Mouse (Mus musculus) left cerebral cortex, adult 2 months (tissue): Measurements from ENCODE around the gene Srcin1. TPM values are rescaled to one million over a fixed set of nuclear protein-coding genes. Genes with fewer than 3 reads are reported as not detected.

ENCODE experiments used
- DNase-seq, 2 experiments: peaks; one replicate each; pipeline ENCODE4 v3.0.0; 2021 to 2022; ENCODE audit warnings: low spot score in 2 of 2, mixed read lengths in 1 of 2; ENCODE audit errors: extremely low spot score in 1 of 2
- H3K27ac ChIP-seq: fragments of 200-600 bp; 2 replicates; pipeline ENCODE4 v1.8.1; 2022
- H3K4me3 ChIP-seq: fragments of 200-600 bp; 2 replicates; pipeline ENCODE4 v1.8.1; 2022
- CTCF ChIP-seq: fragments of 200-600 bp; IDR thresholded peaks from 2 replicates; pipeline ENCODE4 v1.8.1; 2022; ENCODE audit warnings: antibody characterized with exemption, mild to moderate bottlenecking, moderate library complexity
- intact Hi-C: fragments of 180-260 bp; cut with DNase I; formaldehyde crosslinking; loops from one replicate; pipeline ENCODE4 v1.15.1; 2025
- total RNA-seq, 2 experiments: library from RNA; stranded (reverse); gene quantifications; 2 replicates each; pipeline ENCODE4 v1.2.3; 2021

The Srcin1 gene
- total RNA-seq, 2 experiments from 2014 or later = 308 to 318 TPM

DNA sequence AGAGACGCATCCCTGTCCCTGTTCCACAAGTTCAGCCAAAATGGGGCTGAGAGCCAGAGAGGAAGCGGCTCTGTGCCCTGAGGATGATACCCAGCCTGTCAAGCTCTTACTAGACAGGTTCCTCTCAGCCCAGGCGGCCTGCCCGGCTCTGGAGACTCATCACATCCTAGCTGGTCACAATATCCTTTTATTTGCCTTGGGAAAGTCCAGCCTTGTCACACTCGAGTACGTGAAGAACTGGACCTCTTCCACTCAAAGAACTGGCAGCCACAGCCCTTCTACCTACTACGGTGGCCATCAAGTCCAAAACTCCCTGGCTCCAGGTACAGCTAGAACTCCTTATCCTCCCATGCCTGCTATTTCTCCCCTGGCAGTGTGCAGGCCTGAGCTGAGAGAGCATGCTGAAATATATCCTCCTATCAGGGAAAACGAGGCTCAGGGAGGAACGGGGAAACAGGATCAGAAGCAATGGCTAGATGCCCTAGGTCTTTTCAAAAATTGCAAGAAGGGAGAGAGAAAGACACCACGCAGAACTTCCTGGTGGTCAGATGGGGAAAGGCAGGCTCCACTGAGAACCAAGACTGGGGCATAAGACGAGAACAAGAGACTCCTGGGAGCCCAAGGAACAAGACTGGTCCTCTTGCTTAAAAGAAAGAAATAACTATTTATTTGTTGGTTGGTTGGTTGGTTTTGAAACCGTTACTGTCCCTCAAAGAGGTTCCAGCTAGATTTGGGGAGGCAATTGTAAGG lies 27.9 kb downstream of the Srcin1 start:
- TF ChIP-seq CTCF = peak; percentile 25
- peak overlapping the region; percentile 57; the same call in 1 of the 2 replicates for H3K4me3 ChIP-seq
- DNase-seq = no peak
- peak overlapping the region; percentile 89; the same call in 1 of the 2 replicates for H3K27ac ChIP-seq
- intact Hi-C loops = no loop called here

DNA sequence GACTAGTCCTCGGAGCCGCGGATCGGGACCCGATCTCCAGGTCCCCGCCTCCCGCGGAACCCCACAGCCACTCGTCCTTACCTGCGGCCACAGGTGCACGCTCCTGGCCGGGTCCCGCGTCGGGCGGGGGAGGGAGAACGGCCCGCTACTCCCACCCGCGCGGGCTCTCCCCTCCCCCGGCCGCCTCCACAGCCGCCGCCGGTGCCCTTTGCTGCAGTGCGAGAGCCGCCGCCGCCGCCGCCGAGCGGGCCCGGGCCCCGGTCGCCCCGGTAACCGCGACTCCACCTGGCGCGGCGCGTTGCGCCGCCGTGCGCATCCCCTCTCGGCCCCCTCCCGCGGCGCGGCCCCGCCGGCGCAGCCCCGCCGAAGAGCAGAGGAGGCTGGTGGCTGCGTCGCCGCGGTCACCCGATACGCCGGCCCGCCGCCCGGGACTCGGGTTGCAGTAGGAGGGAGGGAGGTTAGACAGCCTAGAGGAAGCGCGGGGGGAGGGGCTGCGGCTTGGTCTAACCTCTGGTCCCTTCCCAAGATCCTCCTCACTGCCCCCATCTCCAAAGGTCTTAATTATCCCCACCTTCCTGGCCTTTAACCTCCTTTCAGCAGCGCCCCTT lies 29.1 kb downstream of the Srcin1 start:
- peak in 1 of 2 experiments; percentile 63 for DNase-seq
- Histone ChIP-seq H3K4me3 (peak overlapping the region; percentile 57), H3K27ac (peak overlapping the region; percentile 89)
- no peak for TF ChIP-seq CTCF
- intact Hi-C loops = no loop called here

DNA sequence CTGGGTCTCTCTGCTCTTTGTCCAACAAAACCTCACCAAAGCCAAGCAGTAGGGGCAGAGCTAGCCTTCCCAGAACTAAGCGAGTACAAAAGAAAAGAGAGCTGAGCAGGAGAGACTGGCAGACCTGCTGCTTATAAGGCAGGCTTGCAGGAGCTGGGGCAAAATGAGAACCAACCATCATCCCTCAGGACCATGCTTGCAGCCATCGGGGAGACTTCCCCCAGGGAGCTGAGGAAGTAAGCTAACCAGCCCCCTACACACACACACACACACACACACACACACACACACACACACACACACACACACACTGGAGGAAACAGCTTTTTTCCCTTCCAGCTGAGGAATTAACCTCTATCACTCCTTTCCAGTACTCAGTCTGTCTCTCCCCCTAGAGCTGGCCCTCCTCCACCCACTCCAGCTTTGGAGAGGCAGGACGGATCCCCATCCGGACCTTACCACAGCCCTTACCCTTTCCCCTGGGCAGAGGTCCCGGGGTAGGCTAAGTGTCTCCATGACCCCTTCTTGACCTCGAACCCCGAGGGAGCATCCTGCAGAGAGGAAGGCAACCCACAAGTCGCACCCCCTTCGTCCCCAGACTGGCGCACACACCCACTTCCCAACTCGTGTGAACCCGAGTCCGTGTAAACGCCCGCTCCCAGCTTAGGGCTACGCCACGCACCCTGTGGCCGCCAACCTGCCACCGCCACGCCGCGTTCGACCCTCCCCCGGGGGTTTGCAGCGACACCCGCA lies 30.0 kb downstream of the Srcin1 start:
- intact Hi-C loops = no loop called here
- no peak for TF ChIP-seq CTCF
- H3K27ac ChIP-seq = peak overlapping the region; percentile 89

DNA sequence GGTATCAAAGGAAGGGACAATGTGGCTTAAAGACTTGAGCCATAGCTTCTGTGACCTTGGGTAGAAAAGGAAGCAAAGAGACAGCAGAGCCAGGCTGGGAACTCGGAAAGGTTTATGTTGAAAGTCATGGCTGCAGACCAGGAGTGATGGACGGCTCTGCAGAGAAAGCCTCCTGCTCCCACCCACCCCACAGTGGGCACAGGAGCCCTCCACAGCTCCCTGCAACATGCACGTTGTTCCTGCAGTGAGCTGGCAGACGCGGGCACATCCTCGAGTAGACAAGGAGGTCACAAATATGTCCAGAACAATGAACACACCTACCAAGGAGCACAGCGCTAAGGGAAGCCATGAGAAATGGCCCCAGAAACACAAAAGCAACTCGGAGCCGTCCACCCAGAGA lies 32.1 kb downstream of the Srcin1 start:
- intact Hi-C loops = no loop called here
- no peak for TF ChIP-seq CTCF
- peak overlapping the region; percentile 78 for H3K27ac ChIP-seq
- DNase-seq = no peak
- H3K4me3 ChIP-seq = no peak overlapping the region

More for the DNA sequence above, 30.0 kb downstream of the Srcin1 start:
- H3K4me3 ChIP-seq = peak overlapping the region; percentile 57
- no peak for DNase-seq

DNA sequence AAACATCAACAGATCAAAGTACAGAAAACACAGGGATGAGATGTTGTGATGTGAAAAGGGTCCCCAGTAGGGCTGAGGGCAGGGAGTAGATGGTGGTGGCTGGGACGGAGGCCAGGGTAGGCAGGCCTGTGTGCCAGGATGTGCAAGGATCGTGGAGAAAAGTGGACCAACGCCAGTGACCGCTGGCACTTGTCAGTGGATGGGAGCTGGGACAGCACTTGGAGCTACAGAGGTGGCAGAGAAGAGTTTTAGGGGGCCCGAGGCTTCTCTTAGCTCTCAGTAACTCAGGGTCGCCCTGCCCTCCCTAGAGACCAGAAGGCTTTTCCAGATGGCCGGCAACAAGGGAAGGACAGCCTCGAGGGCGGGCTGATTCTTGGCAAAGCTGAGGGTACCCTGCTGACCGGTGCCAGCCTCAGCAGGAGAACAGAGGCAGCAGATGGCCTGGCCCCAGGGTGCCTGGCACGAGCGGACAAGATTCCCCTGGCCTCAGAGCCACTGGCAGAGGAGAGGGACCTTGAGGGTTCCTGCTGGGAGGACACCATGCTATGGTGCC lies 32.7 kb downstream of the Srcin1 start:
- Histone ChIP-seq H3K4me3 (no peak overlapping the region), H3K27ac (peak overlapping the region; percentile 78)
- peak in 1 of 2 experiments; percentile 54 for DNase-seq

DNA sequence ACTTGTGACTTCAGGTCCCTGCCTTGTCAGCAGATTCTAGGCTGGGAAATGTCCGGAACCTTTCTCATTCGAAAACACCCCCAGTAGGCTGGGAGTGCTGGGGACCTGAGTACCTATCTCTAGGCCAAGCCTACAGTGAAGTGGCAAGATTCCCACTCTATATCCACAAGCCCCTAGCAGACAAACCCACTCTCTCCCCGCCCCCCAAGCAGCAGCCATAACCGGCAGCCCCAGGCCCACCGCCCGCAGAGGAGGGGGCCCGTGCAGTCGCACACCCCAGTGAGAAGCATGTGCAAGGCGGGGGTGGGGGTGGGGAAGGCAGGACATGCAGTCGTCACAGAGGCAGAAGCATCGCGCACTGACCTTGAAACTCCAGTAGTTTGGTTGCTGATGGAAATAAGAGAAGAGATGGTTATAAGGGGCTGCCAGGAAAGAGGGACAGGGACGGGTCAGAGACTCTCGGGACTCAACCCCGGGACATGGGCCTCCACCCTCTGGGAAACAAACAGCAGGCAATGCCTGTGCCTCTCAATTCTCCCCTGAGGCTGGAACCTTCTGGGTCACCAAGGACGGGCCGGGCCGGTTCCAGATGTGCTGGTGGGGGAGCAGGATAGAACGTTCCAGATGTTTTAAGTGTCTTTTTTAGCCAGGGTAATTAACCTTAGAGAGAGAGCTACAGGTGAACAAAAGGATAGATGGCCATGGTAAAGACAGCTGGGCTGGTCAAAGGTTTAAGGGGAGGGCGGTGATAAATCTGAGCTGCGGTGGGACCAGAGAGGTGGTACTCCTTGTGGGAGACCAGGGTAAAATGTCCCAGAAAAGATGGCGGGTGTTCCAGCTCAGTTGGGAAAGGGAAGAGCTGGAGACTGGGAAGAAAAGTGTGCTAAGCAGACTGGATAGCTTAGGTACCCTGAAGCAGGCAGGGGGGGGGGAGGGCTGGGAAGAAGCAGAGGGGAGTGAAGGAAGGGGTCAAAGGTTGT lies 33.5 kb downstream of the Srcin1 start:
- no peak for DNase-seq
- Histone ChIP-seq H3K27ac (peak overlapping the region; percentile 78), H3K4me3 (no peak overlapping the region)
- TF ChIP-seq CTCF = no peak
- intact Hi-C loops = no loop called here

More for the DNA sequence above, 32.7 kb downstream of the Srcin1 start:
- TF ChIP-seq CTCF = no peak
- intact Hi-C loops = no loop called here

DNA sequence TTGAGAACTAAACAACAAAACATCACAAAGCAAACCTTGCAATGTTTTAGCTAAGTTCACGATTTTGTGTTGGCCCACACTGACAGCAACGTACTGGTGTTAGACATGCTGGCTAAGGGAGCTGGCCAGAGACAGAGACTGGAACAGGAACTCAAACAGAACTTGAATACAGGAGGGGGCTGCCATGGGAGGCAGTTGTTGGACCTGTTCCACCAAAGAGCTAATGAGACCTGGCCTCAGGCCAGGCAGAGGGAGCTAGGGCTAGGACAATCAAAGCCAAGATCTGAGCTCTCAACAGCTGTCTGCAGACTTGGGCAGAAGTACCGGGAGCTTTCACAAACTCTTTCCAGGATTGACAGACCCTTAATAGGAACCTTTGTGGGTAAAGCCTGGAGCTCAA lies 35.4 kb downstream of the Srcin1 start:
- Histone ChIP-seq H3K27ac (no peak overlapping the region; the same call in 1 of the 2 replicates), H3K4me3 (no peak overlapping the region)
- no peak for TF ChIP-seq CTCF
- DNase-seq = no peak
- intact Hi-C loops = no loop called here

DNA sequence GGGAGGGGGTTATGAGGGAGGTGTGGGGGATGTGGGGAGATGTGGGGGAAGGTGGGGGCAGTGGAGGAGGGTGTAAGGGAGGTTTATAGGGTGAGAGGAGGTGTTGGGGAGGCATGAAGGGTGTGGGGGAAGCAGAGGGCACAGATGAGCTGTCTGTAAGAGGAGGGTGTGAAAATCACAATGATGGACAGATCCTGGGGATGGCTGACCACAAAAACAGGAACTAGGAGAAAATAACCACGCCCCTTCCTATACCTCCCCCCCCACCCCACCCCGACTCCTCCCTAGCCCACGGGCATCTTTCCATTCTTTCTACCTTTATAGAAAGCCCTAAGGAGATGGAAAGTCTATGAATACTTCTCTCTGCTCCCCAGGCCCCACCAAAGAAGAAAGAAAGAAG lies 35.9 kb downstream of the Srcin1 start:
- no peak for DNase-seq
- intact Hi-C loops = no loop called here
- no peak overlapping the region for H3K27ac ChIP-seq
- no peak for TF ChIP-seq CTCF
- H3K4me3 ChIP-seq = no peak overlapping the region

DNA sequence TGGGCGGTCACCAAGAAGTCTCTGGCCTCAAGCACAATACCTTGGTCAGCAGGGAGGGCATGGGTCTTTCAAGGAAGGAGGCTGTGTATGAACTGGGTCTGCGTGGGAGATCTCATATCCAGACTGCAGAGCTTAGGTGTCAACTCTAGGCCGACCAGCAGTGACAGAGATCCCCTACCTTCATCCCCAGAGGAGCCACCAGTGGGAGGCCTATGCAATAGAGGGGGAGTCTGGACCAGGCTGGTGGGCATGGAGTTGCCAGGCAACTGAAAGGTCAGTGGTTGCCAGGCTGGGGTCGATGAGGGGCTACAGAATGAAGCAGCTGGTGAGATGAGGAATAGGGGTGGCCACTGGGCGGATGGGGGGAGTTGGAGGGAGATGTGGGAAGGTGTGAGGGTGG lies 36.4 kb downstream of the Srcin1 start:
- Histone ChIP-seq H3K27ac (no peak overlapping the region), H3K4me3 (no peak overlapping the region)
- intact Hi-C loops = no loop called here
- no peak for TF ChIP-seq CTCF
- no peak for DNase-seq

DNA sequence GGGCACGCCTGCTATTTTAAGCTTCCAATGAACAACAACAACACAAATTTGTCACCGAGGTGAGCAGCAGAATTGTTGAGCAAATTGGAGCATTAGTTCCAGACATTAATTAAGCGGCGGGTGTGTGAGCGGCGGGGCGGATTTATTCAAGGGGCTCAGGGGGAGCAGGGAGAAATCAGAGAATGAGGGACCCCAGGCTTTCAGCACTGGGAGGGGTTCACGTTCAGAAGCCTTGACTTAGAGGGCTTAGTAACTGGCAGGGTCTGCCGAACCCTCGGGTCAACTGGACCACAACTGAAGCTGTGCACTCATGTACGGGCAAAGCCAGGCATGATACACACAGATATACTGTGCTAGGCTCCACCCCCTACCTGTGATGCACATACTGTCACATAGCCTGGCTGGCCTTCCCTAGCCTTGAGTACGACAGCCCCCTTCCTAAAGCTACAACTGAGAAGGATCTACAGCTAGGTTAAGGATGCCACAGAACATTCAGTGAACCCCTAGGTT lies 38.4 kb downstream of the Srcin1 start:
- no peak for DNase-seq
- Histone ChIP-seq H3K27ac (peak overlapping the region; percentile 60), H3K4me3 (no peak overlapping the region)
- intact Hi-C loops = no loop called here
- no peak for TF ChIP-seq CTCF
